Mouse (Mus musculus): ENCODE data around the gene Kazn. TPM values are rescaled to one million over a fixed set of nuclear protein-coding genes. Genes with fewer than 3 reads are reported as not detected.

Gene Kazn
- total RNA-seq, 2 experiments from 2014 or later: 82.9 to 90.9 TPM

DNA sequence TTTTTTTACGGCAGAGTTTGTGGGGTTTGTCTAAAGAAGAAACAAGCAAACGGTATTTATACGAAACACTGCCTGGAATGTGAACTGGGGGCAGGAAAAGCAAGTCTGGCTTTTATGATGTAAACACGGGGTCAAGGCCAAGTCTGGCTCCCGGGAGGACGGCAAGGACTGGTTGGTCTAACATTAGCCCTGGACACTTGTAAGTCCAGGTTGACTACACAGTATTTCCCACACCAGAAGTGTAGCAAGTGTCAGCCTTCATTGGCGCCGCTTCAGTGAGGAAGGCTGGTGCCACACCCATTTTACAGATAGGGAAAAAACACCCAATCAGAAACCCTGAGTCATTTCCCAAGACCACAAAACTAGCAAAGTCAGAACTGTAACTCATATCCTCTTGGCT lies 173.9 kb downstream of the Kazn start:
- DNase-seq (ENCODE audit: extremely low spot score in 1 of 2, low spot score in 2 of 2): no peak
- peak overlapping the region; percentile 44; the same call in 1 of the 2 replicates for H3K27ac ChIP-seq
- H3K4me3 ChIP-seq: no peak overlapping the region
- TF ChIP-seq CTCF (IDR thresholded peaks at IDR 0.05): no peak
- intact Hi-C loops (cut with DNase I): no loop called here

DNA sequence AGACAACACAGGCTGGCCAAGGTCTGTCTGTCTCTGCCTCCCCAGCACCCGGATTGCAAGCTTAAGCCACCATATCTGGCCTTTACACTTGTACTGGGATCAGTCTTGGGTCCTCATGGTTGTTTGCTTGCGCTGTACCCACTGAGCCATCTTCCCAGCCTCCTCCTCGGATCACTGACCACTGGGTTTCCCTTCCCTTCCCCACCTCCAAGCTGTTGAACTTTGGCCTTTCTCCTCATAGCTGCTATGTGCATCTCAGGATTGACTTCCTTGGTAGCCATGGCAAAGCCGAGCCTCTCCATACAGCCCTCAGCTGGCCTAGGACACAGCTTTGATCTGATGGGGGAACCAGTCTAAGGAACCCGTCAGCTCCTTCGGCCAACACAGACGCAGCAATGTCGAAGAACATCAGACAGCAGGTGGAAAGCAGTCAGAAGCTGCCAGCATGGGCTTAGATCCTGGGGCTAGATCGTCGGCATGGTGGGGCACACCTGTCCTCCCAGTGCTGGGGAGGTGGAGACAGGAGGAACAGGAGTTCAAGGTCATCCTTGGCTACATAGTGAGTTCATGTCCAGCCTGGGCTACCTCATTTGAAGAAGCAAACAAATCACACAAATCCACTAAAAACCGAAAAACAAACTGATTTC lies 174.5 kb downstream of the Kazn start:
- no peak for DNase-seq (ENCODE audit: extremely low spot score in 1 of 2, low spot score in 2 of 2)
- intact Hi-C loops (cut with DNase I): no loop called here
- Histone ChIP-seq H3K27ac (no peak overlapping the region), H3K4me3 (no peak overlapping the region)
- TF ChIP-seq CTCF (IDR thresholded peaks at IDR 0.05): no peak

DNA sequence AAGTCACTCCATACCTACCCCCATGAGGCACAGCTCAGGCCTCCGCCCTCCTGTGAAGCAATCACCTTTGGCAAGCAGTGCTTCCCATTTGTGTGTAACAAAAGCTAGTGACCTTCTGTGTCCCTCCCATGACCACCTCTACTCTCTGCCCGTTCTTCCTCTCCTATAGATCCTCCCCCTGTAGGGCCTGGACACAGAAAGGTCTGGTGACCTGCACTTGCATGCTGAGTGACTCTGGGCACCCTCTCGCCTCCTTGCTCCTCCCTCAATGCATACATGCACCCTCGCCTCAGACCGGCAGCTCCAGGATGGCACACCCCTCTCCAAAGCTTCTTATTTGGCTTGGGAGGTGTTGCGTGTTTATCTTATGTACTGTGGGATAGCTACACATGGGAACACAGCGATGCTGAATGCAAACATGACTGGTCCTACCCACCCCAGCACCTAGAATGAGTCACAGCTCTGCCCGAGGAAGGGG lies 176.1 kb downstream of the Kazn start:
- TF ChIP-seq CTCF (IDR thresholded peaks at IDR 0.05): no peak
- DNase-seq (ENCODE audit: extremely low spot score in 1 of 2, low spot score in 2 of 2): no peak
- H3K27ac ChIP-seq: no peak overlapping the region
- H3K4me3 ChIP-seq: no peak overlapping the region
- intact Hi-C loops (cut with DNase I): no loop called here

DNA sequence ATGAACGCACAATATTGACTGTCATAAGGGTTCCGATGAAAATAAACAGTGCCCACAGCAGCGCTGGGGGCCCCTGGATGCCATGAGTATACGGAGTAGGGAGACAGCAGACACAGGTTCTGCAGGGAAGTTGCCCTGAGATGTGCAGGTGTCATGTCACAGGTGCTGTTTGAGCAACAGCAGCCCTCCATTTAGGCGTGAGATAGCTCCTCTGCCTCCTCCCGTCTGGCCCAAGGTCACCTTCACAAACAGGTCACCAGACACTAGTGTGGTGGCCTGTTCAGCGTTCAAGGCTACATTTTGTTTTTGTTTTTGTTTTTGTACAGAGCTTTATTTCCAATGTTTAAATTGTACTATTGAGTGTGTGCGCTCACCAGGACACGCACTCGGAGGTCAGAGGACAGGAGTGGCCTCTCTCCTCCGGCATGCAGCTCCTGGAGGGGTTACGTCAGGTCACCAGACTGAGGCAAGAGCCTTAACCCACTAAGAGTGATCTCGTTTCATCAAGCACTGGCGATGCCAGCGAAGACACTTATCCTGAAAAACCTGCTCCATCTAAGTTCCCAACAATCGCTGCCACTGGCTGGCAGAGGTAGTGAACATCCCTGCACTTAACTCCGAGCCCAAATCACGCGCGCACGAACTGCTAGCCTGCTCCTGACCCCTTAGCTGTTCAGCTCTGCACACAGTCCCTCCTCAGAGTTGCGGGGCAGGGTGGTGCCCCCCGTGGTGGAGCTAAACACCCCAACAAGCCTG lies 177.5 kb downstream of the Kazn start:
- DNase-seq (ENCODE audit: extremely low spot score in 1 of 2, low spot score in 2 of 2): no peak
- TF ChIP-seq CTCF (IDR thresholded peaks at IDR 0.05): no peak
- H3K4me3 ChIP-seq: no peak overlapping the region
- H3K27ac ChIP-seq: no peak overlapping the region
- intact Hi-C loops (cut with DNase I): no loop called here

DNA sequence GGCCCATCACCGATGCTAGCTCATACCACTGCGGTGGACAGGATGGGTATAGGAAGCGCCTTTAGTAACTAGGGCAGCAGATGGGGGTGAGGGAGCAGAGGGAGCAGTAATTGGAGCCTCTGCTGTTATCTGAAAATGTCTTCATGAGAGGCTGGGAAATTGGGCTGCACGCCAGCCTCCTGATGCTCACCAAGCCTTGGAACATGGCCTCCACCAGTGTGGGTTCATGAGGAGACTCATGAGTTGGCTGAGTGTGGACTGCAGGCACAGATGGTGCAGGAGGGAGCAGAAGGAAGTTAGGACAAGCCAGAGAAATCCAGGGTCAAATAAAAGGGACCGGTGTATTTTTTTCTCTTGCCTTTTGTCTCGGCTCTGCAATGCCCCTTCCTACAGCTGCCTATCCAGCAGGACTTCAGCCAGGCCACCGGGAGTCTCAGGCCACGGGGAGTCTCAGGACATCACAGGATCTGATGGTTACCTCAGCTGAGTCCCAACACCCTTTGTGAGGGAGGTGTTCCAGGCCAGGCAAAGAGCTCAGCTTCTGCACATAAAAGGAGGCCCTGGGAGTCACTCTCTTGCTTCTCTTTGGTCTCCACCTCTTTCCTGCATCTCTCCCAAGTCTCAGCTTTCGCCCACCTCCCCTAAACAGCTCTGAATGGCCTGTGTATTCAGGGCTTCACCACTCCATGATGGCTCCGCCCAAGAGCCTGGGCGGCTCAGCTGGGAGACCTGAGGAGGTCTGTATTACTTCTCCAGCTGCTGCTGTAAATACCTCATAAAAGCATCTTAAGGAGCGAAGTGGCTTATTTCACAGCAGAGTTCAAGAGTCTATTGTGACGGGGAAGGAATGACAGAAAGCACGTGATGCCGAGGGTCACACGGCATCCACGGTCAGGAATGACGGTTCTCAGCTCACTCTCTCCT lies 178.5 kb downstream of the Kazn start:
- DNase-seq (ENCODE audit: extremely low spot score in 1 of 2, low spot score in 2 of 2): no peak
- H3K27ac ChIP-seq: no peak overlapping the region
- intact Hi-C loops (cut with DNase I): no loop called here
- no peak for TF ChIP-seq CTCF (IDR thresholded peaks at IDR 0.05)
- no peak overlapping the region for H3K4me3 ChIP-seq

DNA sequence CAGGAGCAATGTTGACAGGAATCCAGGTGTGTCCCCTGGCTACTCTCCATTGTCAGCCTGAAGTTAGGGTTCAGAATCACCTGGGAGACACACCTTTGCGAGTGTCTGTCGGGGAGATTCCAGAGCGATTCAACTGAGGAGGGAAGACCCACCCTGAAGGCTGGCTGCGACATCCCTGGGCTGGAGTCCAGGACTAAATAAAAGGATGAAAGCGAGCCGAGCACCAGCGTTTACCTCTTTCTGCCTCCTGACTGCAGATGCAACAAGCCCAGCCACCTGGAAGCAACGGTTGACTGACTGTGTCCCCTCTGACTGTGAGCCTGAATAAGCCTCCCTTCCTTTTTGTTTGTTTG lies 179.4 kb downstream of the Kazn start:
- Histone ChIP-seq H3K4me3 (no peak overlapping the region), H3K27ac (no peak overlapping the region)
- DNase-seq (ENCODE audit: extremely low spot score in 1 of 2, low spot score in 2 of 2): no peak
- intact Hi-C loops (cut with DNase I): no loop called here
- no peak for TF ChIP-seq CTCF (IDR thresholded peaks at IDR 0.05)

DNA sequence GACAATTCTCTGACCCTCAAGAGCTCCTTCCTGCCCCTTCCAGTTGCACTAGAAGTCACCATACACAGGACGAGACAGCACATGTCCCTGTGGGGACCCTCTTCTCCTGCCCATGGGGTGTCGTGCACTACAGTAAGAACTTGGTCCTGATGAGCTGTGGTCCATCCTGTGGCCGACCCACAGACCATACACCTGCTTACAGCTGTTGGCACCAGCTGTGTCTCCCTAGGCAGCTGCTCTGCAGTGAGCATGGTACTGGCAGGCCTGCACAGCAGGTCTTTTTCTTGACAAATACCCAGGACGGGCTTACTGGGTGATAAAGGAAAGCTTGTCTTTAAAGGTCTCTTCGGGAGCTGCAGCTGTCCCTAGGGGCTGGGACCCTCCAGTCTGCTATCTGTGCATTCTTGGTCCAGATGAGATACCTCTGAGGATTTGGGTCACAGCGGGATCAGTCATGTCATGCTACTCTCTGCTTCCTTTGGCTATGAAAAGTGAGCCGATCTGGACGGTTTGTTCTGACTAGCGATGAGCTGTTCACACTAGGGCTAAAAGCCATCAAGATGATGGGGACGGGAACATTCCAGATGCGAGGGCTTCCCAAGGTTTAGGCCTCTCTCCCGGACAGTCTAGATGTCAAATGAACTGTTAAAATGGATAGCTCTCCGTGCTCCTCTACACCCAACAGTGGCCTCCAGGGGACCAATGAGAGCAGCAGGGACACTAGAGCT lies 179.9 kb downstream of the Kazn start:
- intact Hi-C loops (cut with DNase I): no loop called here
- Histone ChIP-seq H3K27ac (no peak overlapping the region), H3K4me3 (no peak overlapping the region)
- no peak for DNase-seq (ENCODE audit: extremely low spot score in 1 of 2, low spot score in 2 of 2)
- no peak for TF ChIP-seq CTCF (IDR thresholded peaks at IDR 0.05)

DNA sequence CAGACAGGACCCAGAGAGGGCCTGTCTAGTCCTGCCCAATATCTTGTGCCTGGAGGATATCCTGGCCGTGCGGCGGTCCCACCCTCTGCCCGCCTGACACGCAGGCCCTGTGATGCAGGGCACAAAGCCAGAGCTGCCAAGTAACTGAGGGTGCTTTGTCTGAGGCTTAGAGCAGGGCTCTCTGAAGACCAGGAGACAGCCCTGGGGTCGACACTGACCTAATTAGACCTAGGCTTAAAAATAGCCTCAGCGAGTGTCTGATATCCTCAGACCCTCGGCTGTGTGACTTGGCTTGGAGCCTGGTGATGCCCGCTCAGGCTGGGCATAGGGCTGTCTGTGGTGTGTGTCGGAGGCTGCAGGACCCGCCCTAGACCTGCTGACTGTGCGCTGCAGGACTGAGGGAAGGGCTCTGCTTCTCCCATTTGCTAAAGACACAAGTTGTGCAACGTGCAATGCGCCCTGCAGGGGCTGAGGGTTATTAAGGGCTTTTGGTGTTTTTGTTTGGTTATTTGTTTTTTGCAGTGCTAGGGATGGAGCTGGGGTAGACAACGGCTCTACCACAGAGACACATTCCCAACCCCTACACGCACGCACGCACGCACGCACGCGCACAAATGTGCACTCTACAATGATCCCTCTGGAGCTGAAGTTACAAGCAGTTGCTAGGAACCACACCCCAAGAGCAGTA lies 181.5 kb downstream of the Kazn start:
- H3K4me3 ChIP-seq: no peak overlapping the region
- no peak for DNase-seq (ENCODE audit: extremely low spot score in 1 of 2, low spot score in 2 of 2)
- no peak for TF ChIP-seq CTCF (IDR thresholded peaks at IDR 0.05)
- peak overlapping the region; percentile 38 for H3K27ac ChIP-seq
- intact Hi-C loops (cut with DNase I): no loop called here

DNA sequence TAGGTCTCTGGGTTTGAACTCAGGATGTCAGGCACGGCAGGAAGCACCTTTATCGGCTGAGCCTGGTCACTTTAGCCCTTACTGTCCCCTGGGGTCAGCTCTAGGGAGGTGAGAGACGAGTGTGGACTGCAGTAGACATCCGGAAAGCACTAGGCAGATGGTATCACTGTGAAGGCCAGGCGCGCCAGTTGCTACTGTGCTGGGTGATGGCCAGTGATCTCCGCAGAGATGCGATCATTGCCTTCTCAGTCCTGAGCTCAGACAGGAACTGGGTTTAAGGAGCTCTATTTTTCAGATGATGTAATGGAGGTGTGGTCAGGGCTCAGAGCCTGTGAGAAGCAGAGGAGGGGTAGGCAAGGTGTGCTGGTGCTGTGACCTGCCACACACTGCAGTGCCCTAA lies 183.6 kb downstream of the Kazn start:
- Histone ChIP-seq H3K27ac (no peak overlapping the region), H3K4me3 (no peak overlapping the region)
- intact Hi-C loops (cut with DNase I): no loop called here
- no peak for DNase-seq (ENCODE audit: extremely low spot score in 1 of 2, low spot score in 2 of 2)
- no peak for TF ChIP-seq CTCF (IDR thresholded peaks at IDR 0.05)

DNA sequence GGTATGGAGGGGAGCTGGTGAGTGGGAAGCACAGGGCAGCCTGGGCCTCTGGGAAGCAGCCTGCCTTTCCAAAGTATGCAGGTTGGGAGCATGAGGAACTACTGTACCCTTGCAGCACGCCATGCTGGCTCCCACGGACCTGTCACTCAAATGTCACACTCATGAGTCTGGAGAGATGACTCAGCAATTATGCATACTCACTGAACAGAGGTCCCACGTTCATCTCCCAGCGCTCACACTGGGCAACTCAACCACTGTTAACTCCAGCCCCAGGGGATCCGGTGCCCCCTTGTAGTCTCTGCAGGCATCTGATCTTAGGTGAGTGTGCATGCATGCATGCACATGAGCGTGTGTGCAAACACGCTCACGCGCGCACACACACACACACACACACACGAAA lies 184.6 kb downstream of the Kazn start:
- Histone ChIP-seq H3K4me3 (no peak overlapping the region), H3K27ac (no peak overlapping the region)
- intact Hi-C loops (cut with DNase I): no loop called here
- TF ChIP-seq CTCF (IDR thresholded peaks at IDR 0.05): no peak
- DNase-seq (ENCODE audit: extremely low spot score in 1 of 2, low spot score in 2 of 2): no peak
